Mouse (Mus musculus): ENCODE measurements around the gene Tmem38b. TPM values are rescaled to one million over a fixed set of nuclear protein-coding genes. Genes with fewer than 3 reads are reported as not detected.

The Tmem38b gene
- polyA plus RNA-seq (2012; rRNA removed): 1.9 and 2.9 TPM in 2 replicates

DNA sequence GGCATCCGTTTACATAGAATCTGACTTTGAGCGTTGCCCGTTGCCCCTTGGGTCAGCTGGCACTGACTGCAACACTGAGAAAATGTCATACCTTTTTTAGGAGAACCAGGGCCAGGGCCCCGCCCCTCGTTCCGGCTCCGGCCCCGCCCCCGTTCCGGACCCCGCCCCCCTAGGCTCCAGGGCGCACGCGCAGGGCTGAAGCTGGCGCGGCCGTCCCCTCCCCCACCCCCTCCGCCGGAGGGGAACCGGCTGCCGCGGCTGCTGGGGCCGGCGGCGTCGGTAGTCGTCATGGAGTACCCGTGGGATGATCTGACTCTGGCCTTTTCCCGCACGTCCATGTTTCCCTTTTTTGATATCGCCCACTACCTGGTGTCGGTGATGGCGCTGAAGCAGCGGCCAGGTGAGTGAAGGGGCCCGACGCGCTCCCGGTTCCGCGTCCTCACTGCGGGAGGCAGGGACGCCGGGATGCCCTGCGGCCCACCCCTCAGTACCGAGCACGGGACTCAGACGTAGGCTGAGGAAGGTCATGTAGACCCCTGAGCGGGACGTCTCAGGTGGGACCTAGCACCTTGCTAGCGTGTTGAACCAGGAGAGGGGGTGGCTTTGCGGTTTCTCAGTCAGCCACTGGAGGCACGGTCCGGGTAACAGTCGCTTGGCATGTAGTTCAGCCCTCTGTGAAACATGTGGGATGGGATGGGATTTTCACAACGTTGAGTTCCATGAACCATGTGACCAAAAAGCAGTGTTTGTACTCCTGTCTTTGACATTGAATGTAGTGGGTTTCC is at the start of gene Tmem38b:
Gene Tmem38b (plus strand): TSS at position 225 of the 785 bp plus-strand sequence.
- no peaks in the 10 kb centered on the region for H3K27me3 ChIP-seq (ENCODE audit: control insufficient read depth, insufficient read depth, low read length)
- WGBS: under 1% methylated on average over 55 of the region's 55 CpGs
- peak; percentile 65 for DNase-seq

DNA sequence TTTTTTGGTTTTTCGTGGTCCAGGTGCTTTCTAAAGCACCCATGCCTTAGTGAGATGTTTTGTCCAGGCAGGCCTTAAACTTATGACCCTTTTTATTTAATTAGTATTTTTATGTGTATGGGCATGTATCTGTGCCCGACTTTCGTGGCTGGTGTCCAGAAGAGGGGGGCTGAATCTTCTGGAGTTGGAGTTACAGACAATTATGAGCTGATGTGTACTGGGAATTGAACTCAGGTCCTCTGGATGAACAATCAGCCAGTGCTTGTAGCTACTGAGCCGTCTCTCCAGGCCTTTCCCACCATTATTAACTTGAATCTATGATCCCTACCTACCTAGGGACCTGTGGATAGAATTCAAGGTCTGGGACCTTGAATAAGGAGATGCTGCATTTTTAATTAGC is 44.4 kb upstream of the Tmem38b start:
- H3K36me3 ChIP-seq (ENCODE audit: control insufficient read depth, insufficient read depth, low read length): no peaks in the 10 kb centered on the region
- 85% methylated on average over 4 of the region's 4 CpGs for WGBS
- H3K27ac ChIP-seq (ENCODE audit: control insufficient read depth, insufficient read depth, low read length): no peak overlapping the region
- TF ChIP-seq CTCF (IDR thresholded peaks at IDR 0.05; ENCODE audit: borderline replicate concordance, control insufficient read depth, extremely low read depth, insufficient read depth, low read length, poor library complexity) (no peak), POLR2A (IDR thresholded peaks at IDR 0.05; ENCODE audit: control insufficient read depth, extremely low read depth, insufficient read depth, low read length, poor library complexity) (no peak)
- no peak overlapping the region for H3K4me3 ChIP-seq (ENCODE audit: control insufficient read depth, insufficient read depth, low read length)
- H3K4me1 ChIP-seq (replicated peaks; ENCODE audit: control insufficient read depth, insufficient read depth, low read length): no peaks in the 10 kb centered on the region
- H3K27me3 ChIP-seq (ENCODE audit: control insufficient read depth, insufficient read depth, low read length): no peaks in the 10 kb centered on the region; the same call in 1 of the 2 replicates
- DNase-seq: no peak

More for the DNA sequence above, at the start of gene Tmem38b:
- TF ChIP-seq CTCF (IDR thresholded peaks at IDR 0.05; ENCODE audit: borderline replicate concordance, control insufficient read depth, extremely low read depth, insufficient read depth, low read length, poor library complexity): peak; percentile 42; the same call in 1 of the 2 replicates
- peak; percentile 44; the same call in 1 of the 2 replicates for TF ChIP-seq POLR2A (IDR thresholded peaks at IDR 0.05; ENCODE audit: control insufficient read depth, extremely low read depth, insufficient read depth, low read length, poor library complexity)
- no peak within 1 kb of the TSS for H3K27ac ChIP-seq (ENCODE audit: control insufficient read depth, insufficient read depth, low read length)
- H3K36me3 ChIP-seq (ENCODE audit: control insufficient read depth, insufficient read depth, low read length): no peaks in the 10 kb centered on the region
- H3K4me3 ChIP-seq (ENCODE audit: control insufficient read depth, insufficient read depth, low read length): peak within 1 kb of the TSS; percentile 83
- H3K4me1 ChIP-seq (replicated peaks; ENCODE audit: control insufficient read depth, insufficient read depth, low read length): no peaks in the 10 kb centered on the region

DNA sequence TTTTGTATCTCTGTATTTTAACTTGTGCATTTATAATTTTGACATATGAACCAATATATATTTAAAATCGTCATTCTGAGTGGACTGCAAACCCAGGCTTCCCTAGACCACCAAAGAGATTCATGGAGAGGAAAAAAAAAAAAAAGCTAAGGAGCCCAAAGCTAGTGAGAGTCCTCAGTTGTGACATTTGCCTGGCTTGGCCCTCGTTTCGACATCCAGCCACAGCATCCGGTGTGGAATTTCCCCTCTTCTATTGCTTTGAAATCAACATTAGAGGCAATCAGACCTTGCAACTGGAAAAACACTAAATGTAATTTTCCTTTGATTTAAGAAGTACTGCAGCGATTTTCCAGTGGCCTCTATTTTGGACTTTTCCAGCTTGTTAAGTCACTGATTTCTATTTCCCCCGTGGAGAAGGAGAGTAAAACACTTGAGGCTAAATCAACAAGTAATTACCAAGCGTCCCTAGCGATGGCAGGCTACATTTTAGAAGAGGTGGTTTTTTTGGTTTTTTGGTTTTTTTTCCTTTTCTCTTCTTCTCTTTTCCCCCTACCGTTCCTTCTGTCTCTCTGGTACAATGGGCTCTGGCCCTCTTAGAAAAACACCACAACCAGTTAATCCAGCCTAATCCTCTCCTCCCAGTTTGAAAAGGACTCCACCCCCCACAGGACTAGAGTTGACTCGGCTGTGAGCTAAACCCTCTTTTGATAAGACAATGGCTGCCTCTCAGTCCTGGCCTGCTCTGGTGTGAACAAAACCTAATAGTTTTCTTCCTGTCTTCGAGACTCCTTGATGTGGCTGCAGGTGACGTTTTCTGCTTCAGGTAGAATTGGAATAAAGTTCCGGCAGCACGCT is 43.4 kb upstream of the Tmem38b start:
- Histone ChIP-seq H3K27me3 (ENCODE audit: control insufficient read depth, insufficient read depth, low read length) (no peaks in the 10 kb centered on the region; the same call in 1 of the 2 replicates), H3K4me1 (replicated peaks; ENCODE audit: control insufficient read depth, insufficient read depth, low read length) (no peaks in the 10 kb centered on the region), H3K36me3 (ENCODE audit: control insufficient read depth, insufficient read depth, low read length) (no peaks in the 10 kb centered on the region), H3K27ac (ENCODE audit: control insufficient read depth, insufficient read depth, low read length) (no peak overlapping the region), H3K4me3 (ENCODE audit: control insufficient read depth, insufficient read depth, low read length) (no peak overlapping the region)
- 53% methylated on average over 14 of the region's 14 CpGs for WGBS
- no peak for TF ChIP-seq POLR2A (IDR thresholded peaks at IDR 0.05; ENCODE audit: control insufficient read depth, extremely low read depth, insufficient read depth, low read length, poor library complexity)
- no peak for TF ChIP-seq CTCF (IDR thresholded peaks at IDR 0.05; ENCODE audit: borderline replicate concordance, control insufficient read depth, extremely low read depth, insufficient read depth, low read length, poor library complexity)
- no peak for DNase-seq

DNA sequence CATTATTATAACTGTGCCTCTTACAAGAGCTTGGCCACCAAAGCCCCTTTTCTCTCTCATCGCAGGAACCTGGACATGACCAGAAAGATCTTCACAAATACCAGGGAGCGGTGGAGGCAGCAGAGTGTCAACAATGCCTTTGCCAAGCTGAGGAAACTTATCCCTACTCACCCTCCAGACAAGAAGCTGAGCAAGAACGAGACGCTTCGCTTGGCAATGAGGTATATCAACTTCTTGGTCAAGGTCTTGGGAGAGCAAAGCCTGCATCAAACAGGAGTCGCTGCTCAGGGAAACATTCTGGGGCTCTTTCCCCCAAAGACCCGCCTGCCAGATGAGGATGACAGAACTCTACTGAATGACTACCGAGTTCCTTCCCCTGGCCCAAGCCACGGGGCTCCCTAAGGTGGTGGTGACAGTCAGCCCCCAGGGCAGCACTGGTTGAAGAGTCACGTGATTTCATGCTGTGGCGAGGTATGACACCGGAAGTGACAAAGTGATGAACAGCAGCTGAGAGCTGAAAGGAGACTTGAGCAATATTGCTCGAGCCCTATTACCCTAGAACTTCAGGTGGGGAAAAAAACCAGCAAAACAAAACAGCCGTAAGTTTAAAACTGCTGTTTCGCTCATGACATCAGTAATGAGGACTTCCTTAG is 40.0 kb upstream of the Tmem38b start:
- Histone ChIP-seq H3K27ac (ENCODE audit: control insufficient read depth, insufficient read depth, low read length) (no peak overlapping the region), H3K27me3 (ENCODE audit: control insufficient read depth, insufficient read depth, low read length) (no peaks in the 10 kb centered on the region), H3K4me3 (ENCODE audit: control insufficient read depth, insufficient read depth, low read length) (no peak overlapping the region), H3K36me3 (ENCODE audit: control insufficient read depth, insufficient read depth, low read length) (no peaks in the 10 kb centered on the region), H3K4me1 (replicated peaks; ENCODE audit: control insufficient read depth, insufficient read depth, low read length) (no peaks in the 10 kb centered on the region)
- TF ChIP-seq POLR2A (IDR thresholded peaks at IDR 0.05; ENCODE audit: control insufficient read depth, extremely low read depth, insufficient read depth, low read length, poor library complexity) (no peak), CTCF (IDR thresholded peaks at IDR 0.05; ENCODE audit: borderline replicate concordance, control insufficient read depth, extremely low read depth, insufficient read depth, low read length, poor library complexity) (no peak)
- 64% methylated on average over 15 of the region's 15 CpGs for WGBS
- DNase-seq: peak; percentile 27

DNA sequence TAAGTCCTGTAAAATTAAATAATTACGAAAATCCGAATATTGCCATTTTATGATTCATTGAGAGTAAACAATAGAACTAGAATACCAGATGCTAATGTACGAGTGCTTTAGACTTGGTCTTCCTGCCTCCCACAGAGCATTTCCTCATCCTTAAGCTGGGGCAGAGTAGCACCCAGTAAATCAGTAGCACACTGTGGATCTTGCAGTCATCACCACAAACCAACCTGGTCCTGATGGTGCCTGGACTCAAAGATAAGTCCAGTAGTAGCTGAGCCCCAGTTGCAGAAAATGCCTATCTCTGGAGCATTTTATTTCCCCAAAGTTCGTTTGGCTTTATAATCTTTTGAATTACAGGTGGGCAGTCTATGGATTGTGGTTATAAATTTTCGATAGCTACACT is 39.0 kb upstream of the Tmem38b start:
- Histone ChIP-seq H3K27ac (ENCODE audit: control insufficient read depth, insufficient read depth, low read length) (no peak overlapping the region), H3K4me1 (replicated peaks; ENCODE audit: control insufficient read depth, insufficient read depth, low read length) (no peaks in the 10 kb centered on the region), H3K27me3 (ENCODE audit: control insufficient read depth, insufficient read depth, low read length) (no peaks in the 10 kb centered on the region), H3K4me3 (ENCODE audit: control insufficient read depth, insufficient read depth, low read length) (no peak overlapping the region), H3K36me3 (ENCODE audit: control insufficient read depth, insufficient read depth, low read length) (no peaks in the 10 kb centered on the region)
- TF ChIP-seq POLR2A (IDR thresholded peaks at IDR 0.05; ENCODE audit: control insufficient read depth, extremely low read depth, insufficient read depth, low read length, poor library complexity) (no peak), CTCF (IDR thresholded peaks at IDR 0.05; ENCODE audit: borderline replicate concordance, control insufficient read depth, extremely low read depth, insufficient read depth, low read length, poor library complexity) (no peak)
- WGBS: 85% methylated on average over 5 of the region's 5 CpGs
- DNase-seq: no peak

DNA sequence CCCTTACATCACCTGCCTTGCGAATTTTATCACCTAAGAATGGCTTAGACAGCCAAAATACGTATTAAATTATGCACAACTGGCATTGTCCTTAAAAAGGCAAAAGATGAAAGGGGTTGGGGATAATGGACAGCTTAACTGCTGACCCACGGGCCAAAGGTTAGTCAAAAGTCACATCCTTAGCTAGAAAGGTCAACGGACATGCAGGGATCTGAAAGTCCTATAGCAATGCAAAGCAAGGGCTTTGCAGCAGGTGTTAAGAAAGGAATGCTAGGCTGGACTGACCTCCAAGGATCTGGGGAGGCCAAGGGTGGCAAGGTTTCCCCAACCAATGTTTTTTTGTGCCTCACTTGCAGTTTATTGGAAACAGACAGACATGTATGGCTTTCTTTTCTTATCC is 36.5 kb upstream of the Tmem38b start:
- Histone ChIP-seq H3K27ac (ENCODE audit: control insufficient read depth, insufficient read depth, low read length) (no peak overlapping the region), H3K36me3 (ENCODE audit: control insufficient read depth, insufficient read depth, low read length) (no peaks in the 10 kb centered on the region), H3K27me3 (ENCODE audit: control insufficient read depth, insufficient read depth, low read length) (no peaks in the 10 kb centered on the region), H3K4me3 (ENCODE audit: control insufficient read depth, insufficient read depth, low read length) (no peak overlapping the region), H3K4me1 (replicated peaks; ENCODE audit: control insufficient read depth, insufficient read depth, low read length) (no peaks in the 10 kb centered on the region)
- DNase-seq: no peak
- WGBS: 84% methylated on average over 4 of the region's 4 CpGs
- TF ChIP-seq POLR2A (IDR thresholded peaks at IDR 0.05; ENCODE audit: control insufficient read depth, extremely low read depth, insufficient read depth, low read length, poor library complexity): no peak

Measured in thymus, adult 2 months (tissue).